Mouse (Mus musculus) B cell, adult 62 days (primary cell): ENCODE results near the gene Gpat3. TPM values are rescaled to one million over a fixed set of nuclear protein-coding genes. Genes with fewer than 3 reads are reported as not detected.

ENCODE experiments used
- total RNA-seq: library from RNA; stranded (reverse); gene quantifications from 4 replicates; pipeline ENCODE4 v1.2.4, GENCODE M21; 2023

The Gpat3 gene
- 9.4 to 10.3 TPM (median 9.7 TPM) in 4 replicates for total RNA-seq

DNA sequence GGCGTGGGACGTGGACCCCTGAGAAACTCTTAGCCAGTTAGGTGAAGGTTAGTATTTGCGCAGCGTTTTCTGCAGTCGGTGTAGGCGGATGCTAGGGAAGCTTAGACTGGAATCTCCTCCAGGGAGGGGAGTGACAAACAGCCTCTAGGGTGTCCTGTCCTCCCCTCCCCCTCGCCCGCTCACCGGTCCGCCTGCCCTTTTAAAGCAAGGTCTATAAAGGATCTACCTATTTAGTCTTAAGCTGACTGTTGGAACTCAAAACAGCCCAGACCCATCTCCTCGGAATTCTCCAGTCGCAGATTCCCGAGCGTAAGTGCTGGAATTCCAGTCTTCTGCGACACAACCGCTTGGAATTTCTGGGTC, at the start of gene Gpat3:
TSS of gene Gpat3 (plus strand) at position 229 of the 363 bp plus-strand sequence.

GRCm38 (mm10) chr5:100798165-100798860, 47.2 kb upstream of the Gpat3 start, which contains the start of the genes Helq and Mrps18c:
Gene Helq (minus strand): TSS chr5:100798598.
Gene Mrps18c (plus strand): TSS chr5:100798627.

GRCm38 (mm10) chr5:100820483-100821184, 24.9 kb upstream of the Gpat3 start, which contains the start of gene Abraxas1:
Gene Abraxas1 (minus strand): TSS chr5:100820965.

Other genes starting within 250 kb of the Gpat3 start
- 53.3 to 59.4 TPM (median 56.1 TPM) in 4 replicates for gene Coq2, start 170.6 kb upstream of the Gpat3 start, total RNA-seq
- 12.0 to 14.7 TPM (median 14.0 TPM) in 4 replicates for gene Hpse, start 126.0 kb upstream of the Gpat3 start, total RNA-seq
- 23.7 to 35.2 TPM (median 28.5 TPM) in 4 replicates for gene Helq, start 47.1 kb upstream of the Gpat3 start, total RNA-seq
- 41.5 to 54.6 TPM (median 48.2 TPM) in 4 replicates for gene Mrps18c, start 47.1 kb upstream of the Gpat3 start, total RNA-seq
- 12.2 to 22.1 TPM (median 14.8 TPM) in 4 replicates for gene Abraxas1, start 24.7 kb upstream of the Gpat3 start, total RNA-seq